Mouse (Mus musculus) myocyte (in vitro differentiated cells): Measurements from ENCODE around the gene Espn. TPM values are rescaled to one million over a fixed set of nuclear protein-coding genes. Genes with fewer than 3 reads are reported as not detected.

Source experiments
- H3K27me3 ChIP-seq: one replicate; pipeline ENCODE4 v1.6.1; 2011; ENCODE audit not compliant: control insufficient read depth, insufficient read depth, insufficient read length
- H3K36me3 ChIP-seq: one replicate; pipeline ENCODE4 v1.6.1; 2011; ENCODE audit not compliant: control insufficient read depth, insufficient read depth
- H3K4me2 ChIP-seq: one replicate; pipeline ENCODE4 v1.6.1; 2011; ENCODE audit warnings: low read depth, control low read depth
- H3K4me3 ChIP-seq: one replicate; pipeline ENCODE4 v1.5.1; 2011; ENCODE audit warnings: mild to moderate bottlenecking, control low read depth, moderate library complexity
- H3K79me2 ChIP-seq: one replicate; pipeline ENCODE4 v1.6.1; 2011; ENCODE audit not compliant: control insufficient read depth, insufficient read depth
- H3ac ChIP-seq: one replicate; pipeline ENCODE4 v1.6.1; 2011; ENCODE audit not compliant: control insufficient read depth, insufficient read length
- CEBPB ChIP-seq: IDR thresholded peaks from 2 replicates; pipeline ENCODE4 v1.6.1; 2011; ENCODE audit warnings: mild to moderate bottlenecking, moderate library complexity; ENCODE audit not compliant: poor library complexity, insufficient read depth, severe bottlenecking
- E2F4 ChIP-seq: IDR thresholded peaks from one replicate; pipeline ENCODE4 v1.6.1; 2011; ENCODE audit warnings: mild to moderate bottlenecking, control low read depth, moderate library complexity; ENCODE audit not compliant: insufficient read depth
- MAX ChIP-seq: IDR thresholded peaks from one replicate; pipeline ENCODE4 v1.6.1; 2011; ENCODE audit warnings: low read depth, mild to moderate bottlenecking, control low read depth
- MYOD1 ChIP-seq, 3 experiments: IDR thresholded peaks; one replicate each; pipeline ENCODE4 v1.6.1; 2011; ENCODE audit warnings: control low read depth in 2 of 3, low read depth in 2 of 3, mild to moderate bottlenecking in 2 of 3, moderate library complexity in 1 of 3; ENCODE audit not compliant: insufficient read length in 2 of 3, control insufficient read depth in 1 of 3
- MYOG ChIP-seq, 3 experiments: IDR thresholded peaks; one replicate each; pipeline ENCODE4 v1.6.1; 2011; ENCODE audit warnings: control low read depth in 2 of 3, low read depth in 2 of 3, mild to moderate bottlenecking in 2 of 3; ENCODE audit not compliant: insufficient read length in 2 of 3, control insufficient read depth in 1 of 3, insufficient read depth in 1 of 3
- POLR2A ChIP-seq: IDR thresholded peaks from one replicate; pipeline ENCODE4 v1.6.1; 2011; ENCODE audit warnings: low read depth, mild to moderate bottlenecking, control low read depth, moderate library complexity; ENCODE audit not compliant: insufficient read length
- POLR2AphosphoS2 ChIP-seq: IDR thresholded peaks from one replicate; pipeline ENCODE4 v1.6.1; 2011; ENCODE audit warnings: low read depth, control low read depth; ENCODE audit not compliant: insufficient read length
- REST ChIP-seq: IDR thresholded peaks from one replicate; pipeline ENCODE4 v1.6.1; 2011; ENCODE audit warnings: mild to moderate bottlenecking, control low read depth, moderate library complexity; ENCODE audit not compliant: insufficient read depth, insufficient read length
- SRF ChIP-seq: IDR thresholded peaks from one replicate; pipeline ENCODE4 v1.6.1; 2011; ENCODE audit warnings: low read depth; ENCODE audit not compliant: control insufficient read depth, insufficient read length
- TCF12 ChIP-seq: IDR thresholded peaks from one replicate; pipeline ENCODE4 v1.6.1; 2011; ENCODE audit warnings: mild to moderate bottlenecking, control low read depth; ENCODE audit not compliant: poor library complexity, insufficient read depth, severe bottlenecking
- TCF3 ChIP-seq: IDR thresholded peaks from one replicate; pipeline ENCODE4 v1.6.1; 2011; ENCODE audit warnings: low read depth, control low read depth; ENCODE audit not compliant: insufficient read length
- USF1 ChIP-seq: IDR thresholded peaks from one replicate; pipeline ENCODE4 v1.6.1; 2011; ENCODE audit warnings: low read depth, mild to moderate bottlenecking, control low read depth, moderate library complexity
- polyA plus RNA-seq: library from polyadenylated mRNA; unstranded; fragments of >200 nt; fragmentation: generic; extraction: Trizol; gene quantifications from one replicate; pipeline ENCODE4 v1.2.1, GENCODE M21; 2012; ENCODE audit warnings: missing spikeins

Gene Espn
- polyA plus RNA-seq, 1 experiment, result 0.65 TPM

GRCm38 (mm10) chr4:152159285-152159678 lies 7.1 kb upstream of the Espn start:
- peak overlapping the region; percentile 48 for H3K4me2 ChIP-seq
- no peak overlapping the region for H3ac ChIP-seq
- H3K79me2 ChIP-seq, result no peaks in the 10 kb centered on the region
- TF ChIP-seq TCF3 (no peak), E2F4 (no peak), MAX (no peak), REST (no peak), CEBPB (no peak), USF1 (no peak), POLR2A (no peak), POLR2AphosphoS2 (no peak)
- H3K27me3 ChIP-seq, result peaks cover 44% of the 10 kb centered on the region
- no peaks in the 10 kb centered on the region for H3K36me3 ChIP-seq
- no peak overlapping the region for H3K4me3 ChIP-seq

- peaks cover 44% of the 10 kb centered on the region for H3K27me3 ChIP-seq
- no peak within 1 kb of the TSS for H3K4me3 ChIP-seq
- H3K36me3 ChIP-seq, result no peaks in the 10 kb centered on the region
- no peaks in the 10 kb centered on the region for H3K79me2 ChIP-seq
- TF ChIP-seq MYOG (IDR thresholded peaks at IDR 0.05; ENCODE audit: control insufficient read depth in 1 of 3, insufficient read depth in 1 of 3, insufficient read length in 2 of 3, low read depth in 2 of 3), result peak in 1 of 3 experiments; percentile 4
- no peak for TF ChIP-seq REST
- TF ChIP-seq TCF12, result no peak
- TF ChIP-seq POLR2AphosphoS2, result no peak
- no peak for TF ChIP-seq MYOD1 (IDR thresholded peaks at IDR 0.05; ENCODE audit: control insufficient read depth in 1 of 3, insufficient read length in 2 of 3, low read depth in 2 of 3)
- H3K4me2 ChIP-seq, result peak within 1 kb of the TSS; percentile 48
- H3ac ChIP-seq, result no peak within 1 kb of the TSS
Measured at GRCm38 (mm10) chr4:152158585-152159284, 6.6 kb upstream of the Espn start, which contains the start of gene Hes2. Gene Hes2, plus strand, starts transcription at chr4:152158867.

- peak overlapping the region; percentile 48 for H3K4me2 ChIP-seq
- H3K4me3 ChIP-seq, result no peak overlapping the region
- no peak overlapping the region for H3ac ChIP-seq
- TF ChIP-seq REST (peak; percentile 63), TCF3 (no peak)
- peaks cover 47% of the 10 kb centered on the region for H3K27me3 ChIP-seq
- H3K79me2 ChIP-seq, result no peaks in the 10 kb centered on the region
- H3K36me3 ChIP-seq, result no peaks in the 10 kb centered on the region
Measured at GRCm38 (mm10) chr4:152157779-152158584, 5.8 kb upstream of the Espn start.

- TF ChIP-seq TCF12, result no peak
- TF ChIP-seq TCF3, result no peak
- no peak for TF ChIP-seq CEBPB
- TF ChIP-seq MYOG (IDR thresholded peaks at IDR 0.05; ENCODE audit: control insufficient read depth in 1 of 3, insufficient read depth in 1 of 3, insufficient read length in 2 of 3, low read depth in 2 of 3), result no peak
- TF ChIP-seq SRF, result no peak
- Histone ChIP-seq H3K27me3 (peaks cover 60% of the 10 kb centered on the region), H3K36me3 (no peaks in the 10 kb centered on the region), H3K4me3 (no peak overlapping the region), H3K79me2 (no peaks in the 10 kb centered on the region), H3K4me2 (no peak overlapping the region), H3ac (no peak overlapping the region)
Measured at GRCm38 (mm10) chr4:152155019-152155418, 2.8 kb upstream of the Espn start.

- Histone ChIP-seq H3K79me2 (no peaks in the 10 kb centered on the region), H3K27me3 (peaks cover 54% of the 10 kb centered on the region), H3K36me3 (no peaks in the 10 kb centered on the region), H3K4me3 (no peak overlapping the region), H3K4me2 (peak overlapping the region; percentile 40), H3ac (no peak overlapping the region)
- TF ChIP-seq TCF3, result no peak
- no peak for TF ChIP-seq E2F4
- TF ChIP-seq MAX, result no peak
- no peak for TF ChIP-seq SRF
- TF ChIP-seq MYOG (IDR thresholded peaks at IDR 0.05; ENCODE audit: control insufficient read depth in 1 of 3, insufficient read depth in 1 of 3, insufficient read length in 2 of 3, low read depth in 2 of 3), result no peak
- TF ChIP-seq POLR2A, result no peak
- no peak for TF ChIP-seq MYOD1 (IDR thresholded peaks at IDR 0.05; ENCODE audit: control insufficient read depth in 1 of 3, insufficient read length in 2 of 3, low read depth in 2 of 3)
- TF ChIP-seq USF1, result no peak
- no peak for TF ChIP-seq REST
- no peak for TF ChIP-seq TCF12
- no peak for TF ChIP-seq POLR2AphosphoS2
- no peak for TF ChIP-seq CEBPB
Measured at GRCm38 (mm10) chr4:152153771-152154177, 1.6 kb upstream of the Espn start.
